Mouse (Mus musculus) heart, postnatal 0 days (tissue): ENCODE measurements around the gene Frrs1l. TPM values are rescaled to one million over a fixed set of nuclear protein-coding genes. Genes with fewer than 3 reads are reported as not detected.

Experiments used
- ATAC-seq: fragments of 200-750 bp; cut with Nextera tagmentation; 2 replicates; pipeline ENCODE4 v1.8.0; 2017; ENCODE audit warnings: low read depth, moderate number of reproducible peaks, moderate library complexity; ENCODE audit not compliant: insufficient read depth
- DNase-seq: peaks from one replicate; pipeline ENCODE4 v3.0.0-alpha.2; 2016; ENCODE audit warnings: low spot score
- H3K27ac ChIP-seq: fragments of 300-500 bp; sonication (generic); 2 replicates; pipeline ENCODE4 v1.5.1; 2014; ENCODE audit warnings: low read depth, mild to moderate bottlenecking
- H3K27me3 ChIP-seq: fragments of 300-500 bp; sonication (generic); 2 replicates; pipeline ENCODE4 v1.6.1; 2014; ENCODE audit warnings: low read length, mixed read lengths; ENCODE audit not compliant: control insufficient read depth, insufficient read depth
- H3K36me3 ChIP-seq: fragments of 300-500 bp; sonication (generic); replicated peaks from 2 replicates; pipeline ENCODE4 v1.6.1; 2014; ENCODE audit warnings: low read length, mixed read lengths; ENCODE audit not compliant: control insufficient read depth, insufficient read depth
- H3K4me1 ChIP-seq: fragments of 300-500 bp; sonication (generic); 2 replicates; pipeline ENCODE4 v1.6.1; 2014; ENCODE audit warnings: antibody characterized with exemption; ENCODE audit not compliant: control insufficient read depth, insufficient read depth
- H3K4me2 ChIP-seq: fragments of 300-500 bp; sonication (generic); 2 replicates; pipeline ENCODE4 v1.6.1; 2014; ENCODE audit warnings: low read depth, mild to moderate bottlenecking, low read length, moderate library complexity
- H3K4me3 ChIP-seq: fragments of 300-500 bp; sonication (generic); 2 replicates; pipeline ENCODE4 v1.5.1; 2014; ENCODE audit warnings: low read depth, low read length
- H3K9ac ChIP-seq: fragments of 300-500 bp; sonication (generic); replicated peaks from 2 replicates; pipeline ENCODE4 v1.6.1; 2014; ENCODE audit warnings: low read depth, low read length, mixed read lengths
- H3K9me3 ChIP-seq: fragments of 300-500 bp; sonication (generic); replicated peaks from 2 replicates; pipeline ENCODE4 v1.6.1; 2016; ENCODE audit warnings: low read length; ENCODE audit not compliant: control insufficient read depth
- CTCF ChIP-seq: IDR thresholded peaks from 2 replicates; pipeline ENCODE4 v1.5.1; 2016; ENCODE audit warnings: antibody characterized with exemption, control low read depth, low read depth
- EP300 ChIP-seq: IDR thresholded peaks from 2 replicates; pipeline ENCODE4 v1.6.1; 2016; ENCODE audit warnings: antibody characterized with exemption, low read depth
- WGBS: fragments of 180-500 bp; shearing (Covaris S2); extraction: QIAGEN DNeasy Blood & Tissue Kit; methylation state at CpG from one replicate; pipeline ENCODE4 v1.1.7; 2014; 5-methylcytosine and 5-hydroxymethylcytosine counted together
- polyA plus RNA-seq: library from polyadenylated mRNA; unstranded; fragments of >200 nt; fragmentation: Nextera tagmentation; extraction: Ambion mirVana; gene quantifications from 2 replicates; pipeline ENCODE4 v1.2.1, GENCODE M21; 2015
- total RNA-seq: library from RNA; depleted of rRNA; stranded (reverse); fragments of >200 nt; gene quantifications from 2 replicates; pipeline ENCODE4 v1.2.3, GENCODE M21; 2014; ENCODE audit warnings: low replicate concordance

Frrs1l gene
- total and polyA plus RNA-seq, 2 experiments from 2014 or later, result not detected

DNA sequence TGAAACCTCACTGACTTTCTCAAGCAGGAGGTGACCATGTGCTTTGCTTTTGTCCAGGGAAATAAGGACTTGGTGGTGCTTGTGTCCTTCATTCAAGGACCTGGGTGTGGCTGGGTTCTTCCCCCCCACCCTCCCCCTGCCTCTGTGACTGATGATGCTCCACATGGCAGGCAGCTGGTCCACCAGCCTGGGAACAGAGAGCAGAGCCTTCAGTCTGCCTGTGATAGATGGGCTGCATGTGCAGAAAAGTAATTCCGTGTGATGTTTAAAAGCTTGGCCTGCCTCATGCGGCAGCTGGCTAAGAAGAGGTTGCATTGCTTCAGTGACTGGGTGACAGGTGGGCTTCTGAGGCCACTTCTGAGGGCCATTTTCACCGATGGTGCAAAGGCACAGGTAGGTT, 12.6 kb upstream of the Frrs1l start:
- Histone ChIP-seq H3K9ac (no peak overlapping the region), H3K4me3 (no peak overlapping the region), H3K4me2 (no peak overlapping the region), H3K4me1 (no peaks in the 10 kb centered on the region), H3K27me3 (no peaks in the 10 kb centered on the region), H3K9me3 (no peaks in the 10 kb centered on the region), H3K27ac (no peak overlapping the region), H3K36me3 (no peaks in the 10 kb centered on the region)
- WGBS, result 71% methylated on average over 3 of the region's 3 CpGs
- no peak for TF ChIP-seq EP300
- no peak for TF ChIP-seq CTCF
- DNase-seq (no peak), ATAC-seq (no peak)

DNA sequence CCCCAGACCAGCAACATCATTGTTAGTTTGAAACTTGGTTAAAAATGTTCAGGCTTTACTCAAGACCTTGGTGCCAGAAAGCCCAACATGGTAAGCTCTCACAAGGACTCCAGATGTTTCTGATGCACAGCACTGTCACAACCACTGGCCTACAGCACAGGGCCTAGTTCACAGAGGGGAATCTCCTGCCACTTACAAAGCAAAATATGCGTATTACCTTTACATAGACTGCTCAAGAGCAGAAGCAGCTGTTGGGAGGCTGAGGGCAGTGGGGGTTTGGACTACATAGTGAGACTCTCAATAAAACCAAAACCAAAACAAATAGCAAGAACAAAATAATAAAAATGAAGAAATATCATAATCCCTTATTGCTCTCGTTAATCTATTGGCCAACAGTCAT, 11.2 kb upstream of the Frrs1l start:
- Histone ChIP-seq H3K4me1 (no peaks in the 10 kb centered on the region), H3K9me3 (no peaks in the 10 kb centered on the region), H3K9ac (no peak overlapping the region), H3K27ac (no peak overlapping the region), H3K4me2 (no peak overlapping the region), H3K36me3 (no peaks in the 10 kb centered on the region), H3K4me3 (no peak overlapping the region), H3K27me3 (no peaks in the 10 kb centered on the region)
- ATAC-seq, result no peak
- TF ChIP-seq CTCF (no peak), EP300 (no peak)
- DNase-seq, result no peak
- WGBS, result 89% methylated on average over 2 of the region's 2 CpGs

- WGBS, result 59% methylated on average over 7 of the region's 7 CpGs
- H3K36me3 ChIP-seq, result no peaks in the 10 kb centered on the region
- H3K27ac ChIP-seq, result no peak overlapping the region
- H3K9ac ChIP-seq, result no peak overlapping the region
- no peak for DNase-seq
- no peak overlapping the region for H3K4me2 ChIP-seq
- no peak for ATAC-seq
- no peaks in the 10 kb centered on the region for H3K9me3 ChIP-seq
- no peaks in the 10 kb centered on the region for H3K4me1 ChIP-seq
- TF ChIP-seq EP300 (no peak), CTCF (no peak)
- no peak overlapping the region for H3K4me3 ChIP-seq
- H3K27me3 ChIP-seq, result peaks cover 32% of the 10 kb centered on the region
These were observed 3.1 kb upstream of the Frrs1l start for GRCm38 (mm10) chr4:56993331-56993730.

DNA sequence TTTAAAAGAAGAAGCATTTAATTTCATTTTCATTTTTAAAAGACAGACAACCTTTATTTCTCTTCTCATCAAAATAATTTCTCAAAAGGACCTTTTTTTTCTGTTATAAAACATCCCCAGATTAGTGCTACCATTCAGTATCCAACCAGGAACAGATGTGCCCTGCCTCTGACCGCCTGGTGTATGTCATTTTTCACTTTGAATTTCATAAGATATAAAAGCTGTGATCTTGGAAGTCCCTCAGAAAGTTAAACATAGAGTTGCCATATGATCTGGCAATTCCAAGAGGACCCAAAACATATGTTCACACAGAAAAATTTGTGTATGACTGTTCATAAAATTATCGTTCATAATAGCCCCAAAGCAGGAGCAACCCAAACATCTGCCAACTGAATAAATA, 1.8 kb upstream of the Frrs1l start:
- ATAC-seq (no peak), DNase-seq (no peak)
- Histone ChIP-seq H3K36me3 (no peaks in the 10 kb centered on the region), H3K4me1 (no peaks in the 10 kb centered on the region), H3K9ac (no peak overlapping the region), H3K4me2 (no peak overlapping the region), H3K4me3 (no peak overlapping the region), H3K27me3 (peaks cover 32% of the 10 kb centered on the region), H3K27ac (no peak overlapping the region), H3K9me3 (no peaks in the 10 kb centered on the region)
- no peak for TF ChIP-seq CTCF
- no peak for TF ChIP-seq EP300
- WGBS, result 75% methylated on average over 2 of the region's 2 CpGs

DNA sequence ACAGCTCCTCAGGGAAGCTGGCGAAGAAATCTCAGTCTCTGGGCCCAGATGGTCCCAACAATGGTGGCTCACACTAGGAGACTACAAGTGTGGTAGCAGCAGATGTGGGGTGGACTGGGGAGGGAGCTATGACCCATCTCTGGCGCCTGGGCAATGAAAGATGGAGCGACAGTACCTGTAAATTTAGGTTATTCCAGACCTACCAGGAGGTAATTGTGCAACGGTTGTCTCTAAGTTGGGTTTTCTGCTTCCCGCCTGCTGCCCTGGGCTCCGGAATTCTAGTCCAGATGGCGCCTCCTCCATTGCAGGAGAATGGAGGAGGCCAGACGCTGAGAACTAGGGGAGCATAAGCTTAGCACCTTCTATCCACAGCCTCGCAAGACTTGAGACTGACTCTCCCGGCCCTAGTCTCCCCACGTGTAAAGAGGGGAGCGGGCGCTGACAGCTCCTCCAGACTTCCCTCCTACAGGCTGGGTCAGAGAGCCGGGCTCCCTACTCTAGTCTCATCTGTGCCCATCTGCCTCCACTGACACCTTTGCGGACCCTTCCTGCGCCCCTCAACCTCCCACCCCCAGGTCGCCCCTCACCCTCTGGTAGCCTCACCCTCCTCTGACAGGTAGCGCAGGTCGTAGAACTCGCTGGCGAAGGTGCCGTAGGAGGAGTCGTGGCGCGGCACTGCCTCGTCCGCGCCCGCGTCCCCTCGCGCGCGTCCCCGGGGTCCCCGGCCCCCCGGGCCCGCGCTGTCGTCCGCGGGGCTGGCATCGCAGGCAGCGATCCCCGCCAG, 568 bp downstream of the Frrs1l start:
- TF ChIP-seq CTCF, result no peak
- TF ChIP-seq EP300, result no peak
- no peaks in the 10 kb centered on the region for H3K4me1 ChIP-seq
- peak overlapping the region; percentile 37 for H3K9ac ChIP-seq
- no peak for DNase-seq
- no peak for ATAC-seq
- H3K4me2 ChIP-seq, result peak overlapping the region; percentile 91
- peaks cover 32% of the 10 kb centered on the region for H3K27me3 ChIP-seq
- no peaks in the 10 kb centered on the region for H3K36me3 ChIP-seq
- no peaks in the 10 kb centered on the region for H3K9me3 ChIP-seq
- 6% methylated on average over 44 of the region's 45 CpGs for WGBS
- H3K4me3 ChIP-seq, result peak overlapping the region; percentile 54
- no peak overlapping the region for H3K27ac ChIP-seq
